Mouse (Mus musculus): ENCODE results near the gene Jtb. TPM values are rescaled to one million over a fixed set of nuclear protein-coding genes. Genes with fewer than 3 reads are reported as not detected.

Gene Jtb
- total and polyA plus RNA-seq, 3 experiments: 103 to 107 TPM; not detected in 1

DNA sequence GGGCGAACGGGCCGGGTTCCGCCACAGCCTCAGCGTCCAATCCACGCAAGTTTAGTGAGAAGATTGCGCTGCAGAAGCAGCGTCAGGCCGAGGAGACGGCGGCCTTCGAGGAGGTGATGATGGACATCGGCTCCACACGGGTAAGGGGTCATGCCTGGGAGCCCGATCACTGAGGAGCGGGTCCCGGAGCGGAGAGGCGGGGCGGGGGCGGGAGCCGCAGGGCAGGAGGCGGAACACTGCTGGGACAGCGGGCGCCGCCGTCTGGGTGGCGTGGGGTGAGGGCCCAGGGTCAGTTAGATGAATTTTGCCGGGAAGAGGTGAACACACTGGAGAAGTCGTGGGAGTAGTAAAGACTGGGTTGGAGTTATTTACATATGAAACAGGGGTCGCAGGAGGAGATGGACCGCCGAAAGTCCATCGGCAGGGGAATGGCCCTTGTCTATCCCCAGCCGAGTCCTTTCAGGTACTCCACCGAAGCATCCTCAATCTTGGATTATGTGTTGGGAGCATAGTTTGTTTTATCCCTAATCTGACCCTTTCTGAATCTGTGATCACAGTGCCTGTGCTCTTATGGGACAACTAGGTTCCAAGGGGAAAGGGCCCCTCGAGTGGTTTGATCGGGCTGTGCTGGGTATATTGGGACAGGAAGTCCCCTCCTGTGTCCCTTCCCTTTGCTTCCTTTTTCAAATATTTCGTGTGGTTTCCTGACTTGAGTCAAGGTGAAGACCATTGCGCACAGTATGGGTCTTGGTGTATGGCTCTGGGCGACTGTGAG lies 23.2 kb downstream of the Jtb start:
- DNase-seq (ENCODE audit: low read depth, low spot score): peak; percentile 78
- no peak for TF ChIP-seq RAD21 (IDR thresholded peaks at IDR 0.05; ENCODE audit: low read depth, low read length)
- 0 out of 2 replicates have a peak, but pooled peaks have one; percentile 36 for TF ChIP-seq MAX (IDR thresholded peaks at IDR 0.05; ENCODE audit: low read length)
- no peak for TF ChIP-seq POLR2AphosphoS5 (IDR thresholded peaks at IDR 0.05; ENCODE audit: borderline replicate concordance, low read depth, low read length)
- TF ChIP-seq CTCF (IDR thresholded peaks at IDR 0.05 in 2 of 3, conservative IDR thresholded peaks at IDR 0.05 in 1 of 3; ENCODE audit: control insufficient read depth in 1 of 3, insufficient read depth in 1 of 3, low read depth in 2 of 3, low read length in 3 of 3, poor library complexity in 1 of 3, severe bottlenecking in 1 of 3): peak in 1 of 3 experiments; percentile 29; a peak in 2 of 6 replicates
- peak; percentile 28; the same call in 1 of the 2 replicates for TF ChIP-seq ELF1 (IDR thresholded peaks at IDR 0.05; ENCODE audit: low read depth, low read length)
- no peak for TF ChIP-seq NRF1 (IDR thresholded peaks at IDR 0.05; ENCODE audit: insufficient read depth, low read depth, low read length, poor library complexity, severe bottlenecking)
- TF ChIP-seq GATA1 (IDR thresholded peaks at IDR 0.05; ENCODE audit: low read depth, low read length): no peak
- no peak for TF ChIP-seq BHLHE40 (IDR thresholded peaks at IDR 0.05; ENCODE audit: borderline replicate concordance, low read depth, low read length)
- TF ChIP-seq KAT2A (conservative IDR thresholded peaks at IDR 0.05; ENCODE audit: low read depth, low read length): 0 out of 2 replicates have a peak, but pooled peaks have one; percentile 30
- peak; percentile 22; the same call in 1 of the 2 replicates for TF ChIP-seq TCF12 (IDR thresholded peaks at IDR 0.05; ENCODE audit: low read depth, low read length)
- peak in 1 of 2 experiments; percentile 8; a peak in 1 of 4 replicates for TF ChIP-seq POLR2A (IDR thresholded peaks at IDR 0.05; ENCODE audit: control insufficient read depth in 1 of 2, insufficient read depth in 1 of 2, low read depth in 1 of 2, low read length in 2 of 2, poor library complexity in 1 of 2)
- TF ChIP-seq ZMIZ1 (IDR thresholded peaks at IDR 0.05; ENCODE audit: low read depth, low read length): peak; percentile 25; the same call in 1 of the 2 replicates
- no peak for TF ChIP-seq MAFK (IDR thresholded peaks at IDR 0.05; ENCODE audit: borderline replicate concordance, low read depth, low read length)
- peak; percentile 84; the same call in 1 of the 2 replicates for TF ChIP-seq CHD1 (IDR thresholded peaks at IDR 0.05; ENCODE audit: low read depth, low read length)
- peak; percentile 50; the same call in 1 of the 2 replicates for TF ChIP-seq RCOR1 (IDR thresholded peaks at IDR 0.05; ENCODE audit: low read depth, low read length)
- TF ChIP-seq JUND (IDR thresholded peaks at IDR 0.05; ENCODE audit: low read depth, low read length): no peak
- no peak for TF ChIP-seq ZKSCAN1 (IDR thresholded peaks at IDR 0.05; ENCODE audit: low read depth, low read length)
- TF ChIP-seq ZC3H11A (IDR thresholded peaks at IDR 0.05; ENCODE audit: low read depth, low read length): no peak
- TF ChIP-seq ZNF384 (IDR thresholded peaks at IDR 0.05; ENCODE audit: low read depth, low read length): no peak
- no peak for TF ChIP-seq USF2 (IDR thresholded peaks at IDR 0.05; ENCODE audit: borderline replicate concordance in 1 of 2, insufficient read depth in 1 of 2, low read depth in 1 of 2, low read length in 2 of 2)
- 0 out of 2 replicates have a peak, but pooled peaks have one; percentile 38 for TF ChIP-seq E2F4 (IDR thresholded peaks at IDR 0.05; ENCODE audit: borderline replicate concordance, low read depth, low read length)
- no peak for TF ChIP-seq CHD2 (IDR thresholded peaks at IDR 0.05; ENCODE audit: low read length)
- TF ChIP-seq MAZ (IDR thresholded peaks at IDR 0.05; ENCODE audit: low read depth, low read length): peak; percentile 46; the same call in 1 of the 2 replicates
- no peak for TF ChIP-seq USF1 (IDR thresholded peaks at IDR 0.05; ENCODE audit: low read depth, low read length)
- no peak for TF ChIP-seq MYC (IDR thresholded peaks at IDR 0.05; ENCODE audit: low read depth, low read length)
- TF ChIP-seq TBP (IDR thresholded peaks at IDR 0.05; ENCODE audit: low read depth, low read length): no peak; the same call in 1 of the 2 replicates
- TF ChIP-seq MYB (IDR thresholded peaks at IDR 0.05; ENCODE audit: low read depth, low read length): peak; percentile 1; the same call in 1 of the 2 replicates
- no peak for TF ChIP-seq UBTF (IDR thresholded peaks at IDR 0.05; ENCODE audit: borderline replicate concordance, insufficient read depth, low read depth, low read length)
- TF ChIP-seq POLR2AphosphoS2 (IDR thresholded peaks at IDR 0.05; ENCODE audit: low read length): no peak
- TF ChIP-seq SMC3 (IDR thresholded peaks at IDR 0.05; ENCODE audit: low read depth, low read length): no peak
- no peak for TF ChIP-seq TAL1 (IDR thresholded peaks at IDR 0.05; ENCODE audit: low read length)
- peak; percentile 21; the same call in 1 of the 2 replicates for TF ChIP-seq NELFE (IDR thresholded peaks at IDR 0.05; ENCODE audit: low read depth, low read length)
- 0 out of 2 replicates have a peak, but pooled peaks have one; percentile 13 for TF ChIP-seq MXI1 (IDR thresholded peaks at IDR 0.05; ENCODE audit: low read depth, low read length)
- TF ChIP-seq MEF2A (IDR thresholded peaks at IDR 0.05; ENCODE audit: extremely low read depth, insufficient replicate concordance, low read depth, low read length, poor library complexity, severe bottlenecking): no peak
- TF ChIP-seq HCFC1 (IDR thresholded peaks at IDR 0.05; ENCODE audit: low read depth, low read length): peak; percentile 65

More for the DNA sequence above, 23.2 kb downstream of the Jtb start:
- Histone ChIP-seq H3K4me3 (ENCODE audit: control insufficient read depth in 1 of 2, insufficient read depth in 1 of 2, low read depth in 2 of 2, low read length in 2 of 2) (peak overlapping the region; percentile 82 to 99), H3K79me2 (ENCODE audit: control insufficient read depth, insufficient read depth, low read length, poor library complexity) (peaks cover 22% of the 10 kb centered on the region), H3K27ac (ENCODE audit: control insufficient read depth, low read depth, low read length) (peak overlapping the region; percentile 51), H3K9ac (ENCODE audit: control insufficient read depth, low read depth, low read length, poor library complexity, severe bottlenecking) (peak overlapping the region; percentile 81), H3K9me3 (replicated peaks; ENCODE audit: insufficient read depth, low read length) (no peaks in the 10 kb centered on the region), H3K27me3 (ENCODE audit: control insufficient read depth in 1 of 2, insufficient read depth in 2 of 2, low read length in 2 of 2) (no peaks in the 10 kb centered on the region), H3K4me1 (ENCODE audit: control insufficient read depth in 1 of 2, insufficient read depth in 2 of 2, low read length in 2 of 2) (peaks cover 3 to 5% of the 10 kb centered on the region in 2 experiments; a peak in 3 of 4 replicates), H3K36me3 (ENCODE audit: control insufficient read depth in 1 of 2, insufficient read depth in 2 of 2, low read length in 2 of 2) (peaks cover 5% of the 10 kb centered on the region in 2 experiments)
